Mouse (Mus musculus) hindbrain, embryonic 15.5 days (tissue): ENCODE data around the gene 1110017D15Rik. TPM values are rescaled to one million over a fixed set of nuclear protein-coding genes. Genes with fewer than 3 reads are reported as not detected.

Experiments used
- ATAC-seq: fragments of 200-750 bp; cut with Nextera tagmentation; 2 replicates; pipeline ENCODE4 v1.8.0; 2017; ENCODE audit warnings: low read depth, moderate number of reproducible peaks, moderate TSS enrichment; ENCODE audit not compliant: low FRiP score
- H3K27ac ChIP-seq: fragments of 300-500 bp; sonication (generic); replicated peaks from 2 replicates; pipeline ENCODE4 v1.5.1; 2015; ENCODE audit warnings: mild to moderate bottlenecking, inconsistent platforms
- H3K27me3 ChIP-seq: fragments of 300-500 bp; sonication (generic); 2 replicates; pipeline ENCODE4 v1.6.1; 2015; ENCODE audit warnings: control low read depth, inconsistent platforms
- H3K36me3 ChIP-seq: fragments of 300-500 bp; sonication (generic); 2 replicates; pipeline ENCODE4 v1.6.1; 2015; ENCODE audit warnings: control low read depth, inconsistent platforms
- H3K4me1 ChIP-seq: fragments of 300-500 bp; sonication (generic); replicated peaks from 2 replicates; pipeline ENCODE4 v1.6.1; 2015; ENCODE audit warnings: control low read depth, inconsistent platforms
- H3K4me2 ChIP-seq: fragments of 300-500 bp; sonication (generic); 2 replicates; pipeline ENCODE4 v1.6.1; 2015; ENCODE audit warnings: moderate library complexity, mild to moderate bottlenecking, inconsistent platforms
- H3K4me3 ChIP-seq: fragments of 300-500 bp; sonication (generic); 2 replicates; pipeline ENCODE4 v1.5.1; 2015; ENCODE audit warnings: mild to moderate bottlenecking, inconsistent platforms
- H3K9ac ChIP-seq: fragments of 300-500 bp; sonication (generic); 2 replicates; pipeline ENCODE4 v1.6.1; 2015; ENCODE audit warnings: inconsistent platforms
- H3K9me3 ChIP-seq: fragments of 300-500 bp; sonication (generic); 2 replicates; pipeline ENCODE4 v1.6.1; 2016; ENCODE audit warnings: control low read depth, inconsistent platforms
- WGBS: fragments of 180-500 bp; shearing (Covaris S2); methylation state at CpG from one replicate; pipeline ENCODE4 v1.1.7; 2015; 5-methylcytosine and 5-hydroxymethylcytosine counted together
- polyA plus RNA-seq: library from polyadenylated mRNA; unstranded; fragments of >200 nt; fragmentation: Nextera tagmentation; extraction: Ambion mirVana; gene quantifications from 2 replicates; pipeline ENCODE4 v1.2.1, GENCODE M21; 2015

The 1110017D15Rik gene
- polyA plus RNA-seq, 1 experiment from 2014 or later, result 19.3 TPM

GRCm38 (mm10) chr4:41532420-41532819 is 15.3 kb upstream of the 1110017D15Rik start:
- ATAC-seq, result no peak
- 31% methylated on average over 6 of the region's 6 CpGs for WGBS
- H3K9me3 ChIP-seq, result no peaks in the 10 kb centered on the region
- peaks cover 36% of the 10 kb centered on the region for H3K4me1 ChIP-seq
- H3K27me3 ChIP-seq, result no peaks in the 10 kb centered on the region
- H3K27ac ChIP-seq, result no peak overlapping the region
- no peaks in the 10 kb centered on the region for H3K36me3 ChIP-seq
- H3K4me2 ChIP-seq, result no peak overlapping the region
- no peak overlapping the region for H3K4me3 ChIP-seq
- H3K9ac ChIP-seq, result no peak overlapping the region

DNA sequence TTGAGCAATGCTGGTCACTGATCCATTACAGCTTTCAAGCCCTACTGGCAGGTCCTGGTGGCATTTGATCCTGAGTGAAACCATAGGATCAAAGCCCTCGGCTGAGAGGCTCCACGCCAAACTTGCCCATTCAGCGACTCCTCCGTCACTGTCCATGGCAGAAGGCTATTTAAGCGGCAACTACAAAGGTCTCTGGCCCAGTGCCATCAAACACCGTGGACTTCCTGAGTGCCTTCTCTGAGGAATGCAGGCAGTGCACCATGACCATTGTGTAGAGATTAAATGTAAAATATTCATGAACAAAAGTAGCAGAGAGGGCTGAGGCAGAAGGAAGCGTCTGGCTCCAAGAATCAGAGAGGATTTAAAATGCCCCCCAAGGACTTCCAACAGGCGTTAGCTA is 10.9 kb upstream of the 1110017D15Rik start:
- H3K9me3 ChIP-seq, result no peaks in the 10 kb centered on the region
- 11% methylated on average over 8 of the region's 8 CpGs for WGBS
- 0 out of 2 replicates have a peak overlapping the region, but pooled peaks have one; percentile 20 for H3K27ac ChIP-seq
- no peak overlapping the region for H3K4me3 ChIP-seq
- H3K9ac ChIP-seq, result no peak overlapping the region
- H3K4me2 ChIP-seq, result 0 out of 2 replicates have a peak overlapping the region, but pooled peaks have one; percentile 3
- H3K36me3 ChIP-seq, result no peaks in the 10 kb centered on the region
- ATAC-seq, result no peak; the same call in 1 of the 2 replicates
- peaks cover 46% of the 10 kb centered on the region for H3K4me1 ChIP-seq
- no peaks in the 10 kb centered on the region for H3K27me3 ChIP-seq

GRCm38 (mm10) chr4:41527076-41527475 is 9.9 kb upstream of the 1110017D15Rik start:
- peaks cover 45% of the 10 kb centered on the region for H3K4me1 ChIP-seq
- H3K4me2 ChIP-seq, result no peak overlapping the region
- no peaks in the 10 kb centered on the region for H3K36me3 ChIP-seq
- H3K9ac ChIP-seq, result no peak overlapping the region
- no peaks in the 10 kb centered on the region for H3K9me3 ChIP-seq
- peak overlapping the region; percentile 27 for H3K27ac ChIP-seq
- H3K27me3 ChIP-seq, result no peaks in the 10 kb centered on the region
- no peak for ATAC-seq
- no peak overlapping the region for H3K4me3 ChIP-seq
- WGBS, result 13% methylated on average over 13 of the region's 13 CpGs

- Histone ChIP-seq H3K27ac (peak overlapping the region; percentile 27; the same call in 1 of the 2 replicates), H3K36me3 (peaks cover 1% of the 10 kb centered on the region; the same call in 1 of the 2 replicates), H3K4me3 (no peak overlapping the region), H3K9ac (no peak overlapping the region), H3K9me3 (no peaks in the 10 kb centered on the region), H3K27me3 (no peaks in the 10 kb centered on the region), H3K4me2 (no peak overlapping the region), H3K4me1 (peaks cover 40% of the 10 kb centered on the region)
- no peak for ATAC-seq
- 14% methylated on average over 7 of the region's 7 CpGs for WGBS
Measured at GRCm38 (mm10) chr4:41526553-41526952, 9.4 kb upstream of the 1110017D15Rik start.

GRCm38 (mm10) chr4:41524829-41525228 is 7.7 kb upstream of the 1110017D15Rik start:
- Histone ChIP-seq H3K27ac (no peak overlapping the region), H3K36me3 (peaks cover 11% of the 10 kb centered on the region; the same call in 1 of the 2 replicates), H3K4me2 (no peak overlapping the region), H3K4me1 (peaks cover 34% of the 10 kb centered on the region), H3K27me3 (no peaks in the 10 kb centered on the region), H3K4me3 (no peak overlapping the region), H3K9me3 (no peaks in the 10 kb centered on the region), H3K9ac (no peak overlapping the region)
- no peak for ATAC-seq
- WGBS, result 75% methylated on average over 9 of the region's 9 CpGs

GRCm38 (mm10) chr4:41523839-41524238 is 6.7 kb upstream of the 1110017D15Rik start:
- Histone ChIP-seq H3K9ac (no peak overlapping the region), H3K4me3 (no peak overlapping the region), H3K4me1 (peaks cover 30% of the 10 kb centered on the region), H3K36me3 (peaks cover 19% of the 10 kb centered on the region; the same call in 1 of the 2 replicates), H3K9me3 (no peaks in the 10 kb centered on the region), H3K27me3 (no peaks in the 10 kb centered on the region), H3K27ac (no peak overlapping the region), H3K4me2 (no peak overlapping the region)
- ATAC-seq, result no peak
- WGBS, result 81% methylated on average over 7 of the region's 7 CpGs

GRCm38 (mm10) chr4:41522788-41523187 is 5.7 kb upstream of the 1110017D15Rik start:
- Histone ChIP-seq H3K9ac (no peak overlapping the region), H3K4me2 (no peak overlapping the region), H3K27me3 (no peaks in the 10 kb centered on the region), H3K27ac (no peak overlapping the region), H3K9me3 (no peaks in the 10 kb centered on the region), H3K36me3 (peaks cover 21% of the 10 kb centered on the region; the same call in 1 of the 2 replicates), H3K4me3 (no peak overlapping the region), H3K4me1 (peaks cover 19% of the 10 kb centered on the region)
- no peak for ATAC-seq
- 62% methylated on average over 5 of the region's 5 CpGs for WGBS

DNA sequence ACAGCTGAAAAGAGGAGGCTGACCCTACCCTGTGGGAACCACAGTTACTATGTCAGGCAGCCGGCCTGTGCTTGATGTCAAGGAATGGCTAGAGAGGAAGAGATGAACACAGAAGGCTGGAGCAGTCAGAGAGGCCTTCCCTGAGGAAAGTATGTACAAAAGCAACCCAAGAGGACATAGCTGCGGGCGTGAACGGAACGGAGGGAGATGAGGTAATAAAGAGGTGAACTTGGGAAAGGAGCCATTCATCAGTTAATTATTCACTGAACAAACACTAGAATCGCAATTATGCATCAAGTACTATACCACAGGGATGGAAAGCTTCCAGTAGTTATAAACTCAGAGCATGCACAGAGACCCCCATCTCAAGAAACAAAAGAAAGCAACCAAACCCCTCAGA is 5.0 kb upstream of the 1110017D15Rik start:
- Histone ChIP-seq H3K4me1 (peaks cover 14% of the 10 kb centered on the region), H3K27ac (no peak overlapping the region), H3K27me3 (no peaks in the 10 kb centered on the region), H3K9ac (no peak overlapping the region), H3K36me3 (peaks cover 21% of the 10 kb centered on the region; the same call in 1 of the 2 replicates), H3K9me3 (no peaks in the 10 kb centered on the region), H3K4me3 (no peak overlapping the region), H3K4me2 (no peak overlapping the region)
- no peak for ATAC-seq
- WGBS, result 75% methylated on average over 6 of the region's 6 CpGs

GRCm38 (mm10) chr4:41520641-41521040 is 3.5 kb upstream of the 1110017D15Rik start:
- Histone ChIP-seq H3K4me2 (no peak overlapping the region), H3K36me3 (peaks cover 21% of the 10 kb centered on the region; the same call in 1 of the 2 replicates), H3K9me3 (no peaks in the 10 kb centered on the region), H3K4me1 (no peaks in the 10 kb centered on the region), H3K27ac (no peak overlapping the region), H3K27me3 (no peaks in the 10 kb centered on the region), H3K9ac (no peak overlapping the region), H3K4me3 (no peak overlapping the region)
- WGBS, result 54% methylated on average over 14 of the region's 14 CpGs
- no peak for ATAC-seq

GRCm38 (mm10) chr4:41519195-41519594 is 2.1 kb upstream of the 1110017D15Rik start:
- Histone ChIP-seq H3K4me2 (no peak overlapping the region), H3K9ac (no peak overlapping the region), H3K36me3 (peaks cover 21% of the 10 kb centered on the region; the same call in 1 of the 2 replicates), H3K4me1 (no peaks in the 10 kb centered on the region), H3K27ac (no peak overlapping the region), H3K9me3 (no peaks in the 10 kb centered on the region), H3K4me3 (no peak overlapping the region), H3K27me3 (no peaks in the 10 kb centered on the region)
- ATAC-seq, result no peak
- 96% methylated on average over 5 of the region's 5 CpGs for WGBS

GRCm38 (mm10) chr4:41518349-41518748 is 1.2 kb upstream of the 1110017D15Rik start:
- ATAC-seq, result no peak
- 83% methylated on average over 7 of the region's 7 CpGs for WGBS
- Histone ChIP-seq H3K9ac (no peak overlapping the region), H3K27me3 (no peaks in the 10 kb centered on the region), H3K27ac (no peak overlapping the region), H3K4me2 (no peak overlapping the region), H3K36me3 (peaks cover 21% of the 10 kb centered on the region; the same call in 1 of the 2 replicates), H3K9me3 (no peaks in the 10 kb centered on the region), H3K4me1 (peaks cover 5% of the 10 kb centered on the region), H3K4me3 (no peak overlapping the region)

DNA sequence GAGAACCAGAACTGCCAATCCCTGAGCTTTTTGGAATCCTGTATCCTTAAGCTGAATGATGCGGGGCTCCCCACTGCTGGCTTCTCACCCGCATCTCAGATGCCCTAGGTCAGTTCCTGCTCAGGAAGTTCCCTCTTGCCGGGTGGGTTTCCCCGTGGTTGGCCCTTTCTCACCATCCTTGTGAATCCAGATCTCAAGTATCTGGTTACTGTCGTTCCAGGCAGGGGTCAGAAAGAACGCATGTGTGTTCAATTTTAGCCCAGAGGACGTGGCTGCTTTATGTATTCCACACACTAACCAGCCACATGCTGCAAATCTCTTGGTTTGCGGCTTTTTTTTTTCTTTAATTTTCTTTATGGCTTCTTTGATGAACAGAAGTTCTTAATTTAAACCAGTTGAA is 3.4 kb downstream of the 1110017D15Rik start:
- H3K4me2 ChIP-seq, result 0 out of 2 replicates have a peak overlapping the region, but pooled peaks have one; percentile 19
- H3K9me3 ChIP-seq, result no peaks in the 10 kb centered on the region
- peaks cover 7% of the 10 kb centered on the region for H3K4me1 ChIP-seq
- 25% methylated on average over 8 of the region's 8 CpGs for WGBS
- ATAC-seq, result no peak
- H3K4me3 ChIP-seq, result no peak overlapping the region
- H3K36me3 ChIP-seq, result 0 out of 2 replicates have a peak, but pooled peaks cover 1% of the 10 kb centered on the region
- H3K27ac ChIP-seq, result peak overlapping the region; percentile 23
- no peaks in the 10 kb centered on the region for H3K27me3 ChIP-seq
- H3K9ac ChIP-seq, result no peak overlapping the region

DNA sequence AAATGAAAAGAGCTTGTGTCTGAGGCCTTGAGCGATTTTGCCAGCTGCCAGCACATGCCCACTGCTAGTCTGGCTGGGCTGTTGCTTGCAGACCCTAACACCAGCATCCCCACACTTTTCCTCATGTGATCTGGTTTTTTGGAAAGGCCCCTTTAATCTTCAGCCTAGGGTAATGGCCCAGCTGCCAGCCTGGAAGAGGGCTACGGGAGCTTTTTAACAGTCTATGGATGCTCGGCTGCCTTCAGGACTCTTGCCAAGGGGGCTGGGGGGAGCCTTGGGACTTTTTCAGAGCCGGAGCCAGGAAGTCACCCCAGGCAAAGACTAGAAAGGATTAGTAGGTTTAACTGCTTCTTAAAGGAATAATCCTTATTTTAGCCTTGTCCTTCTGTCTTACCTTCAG is 3.8 kb downstream of the 1110017D15Rik start:
- no peak for ATAC-seq

More for the DNA sequence above, 3.8 kb downstream of the 1110017D15Rik start:
- Histone ChIP-seq H3K4me2 (0 out of 2 replicates have a peak overlapping the region, but pooled peaks have one; percentile 19), H3K9ac (no peak overlapping the region), H3K36me3 (no peaks in the 10 kb centered on the region), H3K4me3 (no peak overlapping the region), H3K4me1 (peaks cover 7% of the 10 kb centered on the region), H3K9me3 (no peaks in the 10 kb centered on the region), H3K27me3 (no peaks in the 10 kb centered on the region), H3K27ac (peak overlapping the region; percentile 23)
- 31% methylated on average over 4 of the region's 4 CpGs for WGBS
